ENCODE assay signal across 9 mouse cellular contexts in genomic region chr12:79906738-79907365, GRCm38 (mm10).
DNase-seq lines count a peak whose midpoint lies in the region; ATAC-seq and TF ChIP-seq lines count a peak whose summit lies in the region.
"Had no signal": no experiment of that assay in that cellular context is flagged by ENCODE, and none has a peak within 500 bp of the region (broad histone marks: within the 10 kb centered on the region; RNA-seq: fewer than 3 reads in every experiment).

No protein-coding gene starts in this region.

- TF ChIP-seq CTCF in left cerebral cortex, adult 2 months (IDR thresholded peaks at IDR 0.05): no peak
- no peak for TF ChIP-seq CTCF in hindbrain, postnatal 0 days (IDR thresholded peaks at IDR 0.05; ENCODE audit: low read depth)

- H3K4me2 ChIP-seq in hindbrain, postnatal 0 days (ENCODE audit: low read depth, low read length): no peak overlapping the region

- H3K27me3 ChIP-seq in embryonic facial prominence, embryonic 10.5 days (replicated peaks; ENCODE audit: low read depth, poor library complexity, severe bottlenecking): no peaks in the 10 kb centered on the region
- no peaks in the 10 kb centered on the region for H3K27me3 ChIP-seq in hindbrain, postnatal 0 days (ENCODE audit: insufficient read depth, low read length)

- intact Hi-C loops in left cerebral cortex, adult 2 months (cut with DNase I): no loop called here
- intact Hi-C loops in left cerebral cortex, postnatal 14 days (cut with DNase I): no loop called here

- DNase-seq in left cerebral cortex, adult 2 months (ENCODE audit: extremely low spot score in 1 of 2, low spot score in 2 of 2): no peak
- DNase-seq in left cerebral cortex, adult 18-20 months (ENCODE audit: low spot score in 2 of 2): no peak
- no peak for DNase-seq in embryonic facial prominence, embryonic 10.5 days (ENCODE audit: low spot score)
- DNase-seq in hindbrain, postnatal 0 days (ENCODE audit: low spot score): no peak
- no peak for DNase-seq in right cerebral cortex, postnatal 10 days (ENCODE audit: low spot score in 2 of 2)
- DNase-seq in urinary bladder, postnatal 36 days (ENCODE audit: low spot score in 2 of 2): no peak
- no peak for DNase-seq in left cerebral cortex, postnatal 14 days (ENCODE audit: low spot score in 2 of 2)

- peak overlapping the region; percentile 85 for H3K27ac ChIP-seq in left cerebral cortex, adult 2 months
- peak overlapping the region; percentile 84 for H3K27ac ChIP-seq in embryonic facial prominence, embryonic 10.5 days (replicated peaks)
- H3K27ac ChIP-seq in hindbrain, postnatal 0 days: peak overlapping the region; percentile 57; the same call in 1 of the 2 replicates

- no peaks in the 10 kb centered on the region for H3K36me3 ChIP-seq in embryonic facial prominence, embryonic 10.5 days (replicated peaks)
- no peaks in the 10 kb centered on the region for H3K36me3 ChIP-seq in hindbrain, postnatal 0 days (ENCODE audit: insufficient read depth, low read length)

- H3K9me3 ChIP-seq in embryonic facial prominence, embryonic 10.5 days: no peaks in the 10 kb centered on the region
- H3K9me3 ChIP-seq in hindbrain, postnatal 0 days (ENCODE audit: low read length): no peaks in the 10 kb centered on the region
- H3K9me3 ChIP-seq: megakaryocyte, embryonic 14.5 days had no signal

- no peak overlapping the region for H3K9ac ChIP-seq in hindbrain, postnatal 0 days (replicated peaks; ENCODE audit: low read length)

- ATAC-seq in hindbrain, postnatal 0 days: no peak
- peak; percentile 77 for ATAC-seq in megakaryocyte progenitor cell, adult 5-6 weeks (replicated peaks; ENCODE audit: poor library complexity)

- H3K4me1 ChIP-seq in embryonic facial prominence, embryonic 10.5 days: peaks cover 70% of the 10 kb centered on the region
- H3K4me1 ChIP-seq in hindbrain, postnatal 0 days (ENCODE audit: insufficient read depth, low read length): no peaks in the 10 kb centered on the region; the same call in 1 of the 2 replicates

- H3K4me3 ChIP-seq in left cerebral cortex, adult 2 months: no peak overlapping the region
- H3K4me3 ChIP-seq in embryonic facial prominence, embryonic 10.5 days: no peak overlapping the region
- H3K4me3 ChIP-seq in hindbrain, postnatal 0 days (ENCODE audit: low read length): no peak overlapping the region
- H3K4me3 ChIP-seq: megakaryocyte, embryonic 14.5 days had no signal

- WGBS in embryonic facial prominence, embryonic 10.5 days: 86% methylated on average over 10 of the region's 10 CpGs
- WGBS in hindbrain, postnatal 0 days: 82% methylated on average over 10 of the region's 10 CpGs
